ENCODE assay signal across 19 mouse cellular contexts in the genomic region with DNA sequence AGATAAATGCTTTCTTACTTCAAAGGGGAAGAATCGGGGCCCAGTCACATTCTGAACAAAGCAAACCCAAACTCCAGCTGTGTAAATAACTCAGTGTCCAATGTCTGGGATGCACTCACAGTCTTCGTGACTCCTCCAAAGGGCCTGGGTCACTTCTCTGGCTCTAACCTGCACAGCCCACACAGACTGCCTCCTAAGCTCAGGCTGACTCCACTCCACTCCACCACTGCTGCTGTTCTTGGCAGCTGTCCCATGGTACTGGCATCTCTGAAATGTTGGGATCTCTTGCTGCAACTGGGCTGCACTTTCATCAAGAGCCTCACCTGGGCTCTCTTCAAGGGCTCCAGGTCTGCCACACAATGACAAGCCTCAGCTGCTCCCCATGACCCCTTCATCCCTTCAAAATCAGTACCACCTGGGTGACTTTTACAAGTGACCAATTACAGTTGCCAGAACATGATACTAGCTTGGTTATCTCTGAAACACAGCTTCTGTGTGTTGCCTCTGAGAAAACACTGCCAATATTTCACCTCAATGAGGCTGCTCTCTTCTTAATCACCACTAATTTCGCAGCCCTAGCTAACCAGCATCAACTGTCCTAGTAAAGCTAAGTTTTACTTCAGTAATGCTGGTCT. TPM values are rescaled to one million over a fixed set of nuclear protein-coding genes. Genes with fewer than 3 reads are reported as not detected.
DNase-seq lines count a peak whose midpoint lies in the region; ATAC-seq lines count a peak whose summit lies in the region.
"Had no signal": no experiment of that assay in that cellular context is flagged by ENCODE, and none has a peak within 500 bp of the region (broad histone marks: within the 10 kb centered on the region; RNA-seq: fewer than 3 reads in every experiment).

No protein-coding gene starts in this region.

- DNase-seq in kidney, adult 11 months: no peak
- DNase-seq in embryonic facial prominence, embryonic 10.5 days (ENCODE audit: low spot score): no peak
- DNase-seq in kidney, postnatal 14 days: peak; percentile 41
- DNase-seq in lung, postnatal 4 days: peak; percentile 49 to 66
- no peak for DNase-seq in thymus, postnatal 14 days
- DNase-seq in left cerebral cortex, adult 11 months (ENCODE audit: low spot score): no peak
- DNase-seq: adrenal gland, adult 2 months; cerebellum, postnatal 14 days; right cerebral cortex, postnatal 4 days; thymus, postnatal 4 days had no signal

- peak; percentile 90 for ATAC-seq in kidney, embryonic 14.5 days (ENCODE audit: low FRiP score, low TSS enrichment)

- H3K27ac ChIP-seq in kidney, embryonic 14.5 days (ENCODE audit: low read depth, low read length): no peak overlapping the region
- H3K27ac ChIP-seq in embryonic facial prominence, embryonic 10.5 days (replicated peaks): 0 out of 2 replicates have a peak overlapping the region, but pooled peaks have one; percentile 27
- H3K27ac ChIP-seq: embryonic facial prominence, embryonic 13.5 days; hindbrain, embryonic 15.5 days; midbrain, embryonic 12.5 days had no signal

- no peak overlapping the region for H3K9ac ChIP-seq in kidney, embryonic 14.5 days (ENCODE audit: low read depth, low read length)
- H3K9ac ChIP-seq: embryonic facial prominence, embryonic 13.5 days; hindbrain, embryonic 15.5 days; midbrain, embryonic 12.5 days had no signal

- H3K4me1 ChIP-seq in kidney, embryonic 14.5 days (ENCODE audit: control insufficient read depth, insufficient read depth, low read length): peaks cover 6% of the 10 kb centered on the region; the same call in 1 of the 2 replicates
- H3K4me1 ChIP-seq in embryonic facial prominence, embryonic 10.5 days: peaks cover 14% of the 10 kb centered on the region

- H3K4me2 ChIP-seq in kidney, embryonic 14.5 days (replicated peaks; ENCODE audit: low read depth, low read length): no peak overlapping the region
- H3K4me2 ChIP-seq: embryonic facial prominence, embryonic 13.5 days; hindbrain, embryonic 15.5 days; midbrain, embryonic 12.5 days had no signal

- H3K36me3 ChIP-seq in kidney, embryonic 14.5 days (ENCODE audit: control insufficient read depth, insufficient read depth, low read length): peaks cover 3% of the 10 kb centered on the region; the same call in 1 of the 2 replicates
- no peaks in the 10 kb centered on the region for H3K36me3 ChIP-seq in embryonic facial prominence, embryonic 10.5 days (replicated peaks)
- H3K36me3 ChIP-seq: hindbrain, embryonic 15.5 days; midbrain, embryonic 12.5 days had no signal

- H3K9me3 ChIP-seq in kidney, embryonic 14.5 days (ENCODE audit: control insufficient read depth, low read length): no peaks in the 10 kb centered on the region
- H3K9me3 ChIP-seq in embryonic facial prominence, embryonic 10.5 days: no peaks in the 10 kb centered on the region
- H3K9me3 ChIP-seq: embryonic facial prominence, embryonic 13.5 days; hindbrain, embryonic 15.5 days; midbrain, embryonic 12.5 days had no signal

- WGBS in kidney, embryonic 14.5 days: 43% methylated on average over 3 of the region's 3 CpGs
- 68% methylated on average over 3 of the region's 3 CpGs for WGBS in embryonic facial prominence, embryonic 10.5 days

- no peaks in the 10 kb centered on the region for H3K27me3 ChIP-seq in kidney, embryonic 14.5 days (ENCODE audit: control insufficient read depth, insufficient read depth, low read length)
- no peaks in the 10 kb centered on the region for H3K27me3 ChIP-seq in embryonic facial prominence, embryonic 10.5 days (replicated peaks; ENCODE audit: low read depth, poor library complexity, severe bottlenecking)
- H3K27me3 ChIP-seq: CH12.LX; embryonic facial prominence, embryonic 13.5 days; hindbrain, embryonic 15.5 days; midbrain, embryonic 12.5 days had no signal

- H3K4me3 ChIP-seq in kidney, embryonic 14.5 days (ENCODE audit: low read length): no peak overlapping the region
- H3K4me3 ChIP-seq in embryonic facial prominence, embryonic 10.5 days: no peak overlapping the region
- H3K4me3 ChIP-seq: embryonic facial prominence, embryonic 13.5 days; hindbrain, embryonic 15.5 days; midbrain, embryonic 12.5 days had no signal

RNA-seq across cellular contexts. Expression of gene Gm10974, which starts 40.2 kb away (rescaled TPM):
- polyA plus RNA-seq in kidney, embryonic 14.5 days (2014; fragmentation: Nextera tagmentation; extraction: Ambion mirVana): not detected in 2 replicates
- polyA plus RNA-seq in embryonic facial prominence, embryonic 10.5 days (2016; fragmentation: Nextera tagmentation; extraction: Ambion mirVana): not detected in 2 replicates
- polyA plus RNA-seq: adrenal gland, adult 2 months; embryonic facial prominence, embryonic 13.5 days; frontal cortex, adult 2 months; hindbrain, embryonic 15.5 days; large intestine, adult 2 months; liver, adult 2 months; midbrain, embryonic 12.5 days; stomach, embryonic 14.5 days had no signal

Comparison
In these comparisons a context has a peak if more than half of its experiments do, and no peak if none do; other contexts are left out.
1. DNase-seq: peak in kidney, postnatal 14 days (single experiment) and lung, postnatal 4 days (2 of 2); none in kidney, adult 11 months (single experiment), embryonic facial prominence, embryonic 10.5 days (single experiment), thymus, postnatal 14 days (single experiment) and left cerebral cortex, adult 11 months (single experiment).